Mouse (Mus musculus): ENCODE measurements at regions not wholly inside any gene's neighbourhood (a gene's known extent, or its start where the extent isn't known, plus 50 kb on each side); places are given as distances from the start of the nearest gene placed in this dataset.

- Histone ChIP-seq H3K4me1 (ENCODE audit: insufficient read depth, low read length) (no peaks in the 10 kb centered on the region), H3K9ac (replicated peaks; ENCODE audit: low read length) (no peak overlapping the region), H3K27ac (ENCODE audit: low read length) (no peak overlapping the region), H3K27me3 (ENCODE audit: insufficient read depth, low read length) (no peaks in the 10 kb centered on the region), H3K9me3 (ENCODE audit: low read length) (no peaks in the 10 kb centered on the region), H3K36me3 (ENCODE audit: insufficient read depth, low read length) (no peaks in the 10 kb centered on the region), H3K4me3 (ENCODE audit: low read length) (no peak overlapping the region), H3K4me2 (replicated peaks; ENCODE audit: low read depth, low read length) (no peak overlapping the region)
- no peak for ATAC-seq (ENCODE audit: low FRiP score, low TSS enrichment)
- 37% methylated on average over 2 of the region's 2 CpGs for WGBS
Observed at GRCm38 (mm10) chr6:8831204-8831603, 52.9 kb upstream of the Ica1 start.

- 82% methylated on average over 1 of the region's 1 CpGs for WGBS
- H3K27ac ChIP-seq (ENCODE audit: low read length): no peak overlapping the region
- H3K36me3 ChIP-seq (ENCODE audit: insufficient read depth, low read length): no peaks in the 10 kb centered on the region
- no peak overlapping the region for H3K4me3 ChIP-seq (ENCODE audit: low read length)
- H3K4me1 ChIP-seq (ENCODE audit: insufficient read depth, low read length): no peaks in the 10 kb centered on the region
- H3K9ac ChIP-seq (replicated peaks; ENCODE audit: low read length): no peak overlapping the region
- no peaks in the 10 kb centered on the region for H3K27me3 ChIP-seq (ENCODE audit: insufficient read depth, low read length)
- no peak for ATAC-seq (ENCODE audit: low FRiP score, low TSS enrichment)
- no peaks in the 10 kb centered on the region for H3K9me3 ChIP-seq (ENCODE audit: low read length)
- no peak overlapping the region for H3K4me2 ChIP-seq (replicated peaks; ENCODE audit: low read depth, low read length)
Observed at GRCm38 (mm10) chr6:8832924-8833323, 54.6 kb upstream of the Ica1 start.

- no peak overlapping the region for H3K9ac ChIP-seq (replicated peaks; ENCODE audit: low read length)
- ATAC-seq (ENCODE audit: low FRiP score, low TSS enrichment): no peak
- H3K36me3 ChIP-seq (ENCODE audit: insufficient read depth, low read length): no peaks in the 10 kb centered on the region
- H3K27ac ChIP-seq (ENCODE audit: low read length): no peak overlapping the region
- H3K4me1 ChIP-seq (ENCODE audit: insufficient read depth, low read length): no peaks in the 10 kb centered on the region
- no peaks in the 10 kb centered on the region for H3K9me3 ChIP-seq (ENCODE audit: low read length)
- no peaks in the 10 kb centered on the region for H3K27me3 ChIP-seq (ENCODE audit: insufficient read depth, low read length)
- no peak overlapping the region for H3K4me2 ChIP-seq (replicated peaks; ENCODE audit: low read depth, low read length)
- 86% methylated on average over 5 of the region's 5 CpGs for WGBS
- no peak overlapping the region for H3K4me3 ChIP-seq (ENCODE audit: low read length)
Observed at GRCm38 (mm10) chr6:8853657-8854056, 75.4 kb upstream of the Ica1 start.

- Histone ChIP-seq H3K9ac (replicated peaks; ENCODE audit: low read length) (no peak overlapping the region), H3K36me3 (ENCODE audit: insufficient read depth, low read length) (no peaks in the 10 kb centered on the region), H3K4me2 (replicated peaks; ENCODE audit: low read depth, low read length) (no peak overlapping the region), H3K27ac (ENCODE audit: low read length) (peak overlapping the region; percentile 63), H3K4me3 (ENCODE audit: low read length) (no peak overlapping the region), H3K27me3 (ENCODE audit: insufficient read depth, low read length) (no peaks in the 10 kb centered on the region), H3K4me1 (ENCODE audit: insufficient read depth, low read length) (no peaks in the 10 kb centered on the region), H3K9me3 (ENCODE audit: low read length) (no peaks in the 10 kb centered on the region)
- 50% methylated on average over 2 of the region's 2 CpGs for WGBS
- ATAC-seq (ENCODE audit: low FRiP score, low TSS enrichment): peak; percentile 71; the same call in 1 of the 2 replicates
Observed at GRCm38 (mm10) chr6:8860581-8860980, 82.3 kb upstream of the Ica1 start.

GRCm38 (mm10) chr6:8863843-8864620, 84.2 kb upstream of the Nxph1 start:
- no peak; the same call in 1 of the 2 replicates for ATAC-seq (ENCODE audit: low FRiP score, low TSS enrichment)
- no peak overlapping the region for H3K9ac ChIP-seq (replicated peaks; ENCODE audit: low read length)
- no peak overlapping the region for H3K27ac ChIP-seq (ENCODE audit: low read length)
- H3K27me3 ChIP-seq (ENCODE audit: insufficient read depth, low read length): no peaks in the 10 kb centered on the region
- no peak overlapping the region for H3K4me2 ChIP-seq (replicated peaks; ENCODE audit: low read depth, low read length)
- H3K9me3 ChIP-seq (ENCODE audit: low read length): no peaks in the 10 kb centered on the region
- H3K36me3 ChIP-seq (ENCODE audit: insufficient read depth, low read length): no peaks in the 10 kb centered on the region
- 46% methylated on average over 8 of the region's 8 CpGs for WGBS
- no peaks in the 10 kb centered on the region for H3K4me1 ChIP-seq (ENCODE audit: insufficient read depth, low read length)
- no peak overlapping the region for H3K4me3 ChIP-seq (ENCODE audit: low read length)

GRCm38 (mm10) chr6:8877373-8878070, 70.7 kb upstream of the Nxph1 start:
- H3K4me1 ChIP-seq (ENCODE audit: insufficient read depth, low read length): no peaks in the 10 kb centered on the region
- H3K9me3 ChIP-seq (ENCODE audit: low read length): no peaks in the 10 kb centered on the region
- WGBS: 21% methylated on average over 11 of the region's 11 CpGs
- no peak overlapping the region for H3K4me3 ChIP-seq (ENCODE audit: low read length)
- peak overlapping the region; percentile 15; the same call in 1 of the 2 replicates for H3K4me2 ChIP-seq (replicated peaks; ENCODE audit: low read depth, low read length)
- no peak overlapping the region for H3K9ac ChIP-seq (replicated peaks; ENCODE audit: low read length)
- ATAC-seq (ENCODE audit: low FRiP score, low TSS enrichment): no peak
- no peak overlapping the region for H3K27ac ChIP-seq (ENCODE audit: low read length)
- H3K36me3 ChIP-seq (ENCODE audit: insufficient read depth, low read length): no peaks in the 10 kb centered on the region
- no peaks in the 10 kb centered on the region for H3K27me3 ChIP-seq (ENCODE audit: insufficient read depth, low read length)

GRCm38 (mm10) chr6:8893665-8894064, 54.6 kb upstream of the Nxph1 start:
- peaks cover under 1% of the 10 kb centered on the region; the same call in 1 of the 2 replicates for H3K9me3 ChIP-seq (ENCODE audit: low read length)
- 0 out of 2 replicates have a peak, but pooled peaks have one; percentile 23 for ATAC-seq (ENCODE audit: low FRiP score, low TSS enrichment)
- no peak overlapping the region for H3K9ac ChIP-seq (replicated peaks; ENCODE audit: low read length)
- H3K27me3 ChIP-seq (ENCODE audit: insufficient read depth, low read length): no peaks in the 10 kb centered on the region
- WGBS: 71% methylated on average over 4 of the region's 4 CpGs
- no peaks in the 10 kb centered on the region for H3K36me3 ChIP-seq (ENCODE audit: insufficient read depth, low read length)
- no peaks in the 10 kb centered on the region for H3K4me1 ChIP-seq (ENCODE audit: insufficient read depth, low read length)
- H3K4me3 ChIP-seq (ENCODE audit: low read length): no peak overlapping the region
- no peak overlapping the region for H3K27ac ChIP-seq (ENCODE audit: low read length)
- no peak overlapping the region for H3K4me2 ChIP-seq (replicated peaks; ENCODE audit: low read depth, low read length)

GRCm38 (mm10) chr6:8896097-8896496, 52.1 kb upstream of the Nxph1 start:
- Histone ChIP-seq H3K27me3 (ENCODE audit: insufficient read depth, low read length) (no peaks in the 10 kb centered on the region), H3K9ac (replicated peaks; ENCODE audit: low read length) (no peak overlapping the region), H3K9me3 (ENCODE audit: low read length) (no peaks in the 10 kb centered on the region), H3K27ac (ENCODE audit: low read length) (no peak overlapping the region), H3K4me2 (replicated peaks; ENCODE audit: low read depth, low read length) (no peak overlapping the region), H3K4me3 (ENCODE audit: low read length) (no peak overlapping the region), H3K4me1 (ENCODE audit: insufficient read depth, low read length) (no peaks in the 10 kb centered on the region), H3K36me3 (ENCODE audit: insufficient read depth, low read length) (no peaks in the 10 kb centered on the region)
- no peak for ATAC-seq (ENCODE audit: low FRiP score, low TSS enrichment)
- 83% methylated on average over 4 of the region's 4 CpGs for WGBS

GRCm38 (mm10) chr6:8896822-8897221, 51.4 kb upstream of the Nxph1 start:
- no peaks in the 10 kb centered on the region for H3K9me3 ChIP-seq (ENCODE audit: low read length)
- no peaks in the 10 kb centered on the region for H3K36me3 ChIP-seq (ENCODE audit: insufficient read depth, low read length)
- ATAC-seq (ENCODE audit: low FRiP score, low TSS enrichment): no peak
- no peak overlapping the region for H3K4me3 ChIP-seq (ENCODE audit: low read length)
- H3K27ac ChIP-seq (ENCODE audit: low read length): no peak overlapping the region
- no peaks in the 10 kb centered on the region for H3K4me1 ChIP-seq (ENCODE audit: insufficient read depth, low read length)
- H3K4me2 ChIP-seq (replicated peaks; ENCODE audit: low read depth, low read length): no peak overlapping the region
- H3K9ac ChIP-seq (replicated peaks; ENCODE audit: low read length): no peak overlapping the region
- WGBS: 48% methylated on average over 5 of the region's 5 CpGs
- no peaks in the 10 kb centered on the region for H3K27me3 ChIP-seq (ENCODE audit: insufficient read depth, low read length)

GRCm38 (mm10) chr6:8897334-8897733, 50.9 kb upstream of the Nxph1 start:
- H3K27me3 ChIP-seq (ENCODE audit: insufficient read depth, low read length): no peaks in the 10 kb centered on the region
- no peak for ATAC-seq (ENCODE audit: low FRiP score, low TSS enrichment)
- H3K4me3 ChIP-seq (ENCODE audit: low read length): no peak overlapping the region
- no peak overlapping the region for H3K4me2 ChIP-seq (replicated peaks; ENCODE audit: low read depth, low read length)
- H3K27ac ChIP-seq (ENCODE audit: low read length): no peak overlapping the region
- WGBS: 78% methylated on average over 7 of the region's 7 CpGs
- H3K36me3 ChIP-seq (ENCODE audit: insufficient read depth, low read length): no peaks in the 10 kb centered on the region
- H3K4me1 ChIP-seq (ENCODE audit: insufficient read depth, low read length): no peaks in the 10 kb centered on the region
- no peak overlapping the region for H3K9ac ChIP-seq (replicated peaks; ENCODE audit: low read length)
- no peaks in the 10 kb centered on the region for H3K9me3 ChIP-seq (ENCODE audit: low read length)
